ENCODE assay signal across 12 mouse cellular contexts in genomic region chr6:28396051-28396852, GRCm38 (mm10). TPM values are rescaled to one million over a fixed set of nuclear protein-coding genes. Genes with fewer than 3 reads are reported as not detected.
DNase-seq lines count a peak whose midpoint lies in the region; ATAC-seq and TF ChIP-seq lines count a peak whose summit lies in the region.
"Had no signal": no experiment of that assay in that cellular context is flagged by ENCODE, and none has a peak within 500 bp of the region (broad histone marks: within the 10 kb centered on the region; RNA-seq: fewer than 3 reads in every experiment).

No protein-coding gene starts in this region.

- dilution Hi-C loops in CH12.LX (cut with MboI; ENCODE audit: extremely low pct_ligation_motif_present, extremely low pct_unique_long_range_greater_than_20kb, low sequenced_read_pairs): no loop called here

- 16% methylated on average over 15 of the region's 15 CpGs for WGBS in forebrain, postnatal 0 days
- 11% methylated on average over 15 of the region's 15 CpGs for WGBS in midbrain, embryonic 11.5 days

- intact Hi-C loops in gastrocnemius, adult 2 months (cut with DNase I): no loop called here
- intact Hi-C loops in gastrocnemius, postnatal 14 days (cut with DNase I; ENCODE audit: low total_unique reads): no loop called here

- no peaks in the 10 kb centered on the region for H3K27me3 ChIP-seq in CH12.LX (replicated peaks)
- H3K27me3 ChIP-seq in forebrain, postnatal 0 days (ENCODE audit: insufficient read depth, low read length): no peaks in the 10 kb centered on the region
- 0 out of 2 replicates have a peak, but pooled peaks cover 2% of the 10 kb centered on the region for H3K27me3 ChIP-seq in midbrain, embryonic 11.5 days (ENCODE audit: control insufficient read depth, insufficient read depth, low read length)

- in situ Hi-C loops in CH12.LX (cut with MboI; ENCODE audit: low pct_ligation_motif_present, low pct_unique_long_range_greater_than_20kb, low sequenced_read_pairs): loop anchor here (10.0 to 25.0 kb wide), 2 partner anchors 251 to 734 kb away; no protein-coding TSS in a partner anchor

- TF ChIP-seq EP300 in CH12.LX (IDR thresholded peaks at IDR 0.05; ENCODE audit: low read length): no peak

- no peak for TF ChIP-seq POLR2A in CH12.LX (IDR thresholded peaks at IDR 0.05; ENCODE audit: low read depth, low read length)

- no peak overlapping the region for H3K4me2 ChIP-seq in CH12.LX (ENCODE audit: insufficient read depth, low read depth, poor library complexity, severe bottlenecking)
- peak overlapping the region; percentile 89 for H3K4me2 ChIP-seq in forebrain, postnatal 0 days (ENCODE audit: low read depth)
- H3K4me2 ChIP-seq in midbrain, embryonic 11.5 days: peak overlapping the region; percentile 69

- no peak overlapping the region for H3K9ac ChIP-seq in CH12.LX (ENCODE audit: insufficient read depth, low read depth)
- H3K9ac ChIP-seq in forebrain, postnatal 0 days: 0 out of 2 replicates have a peak overlapping the region, but pooled peaks have one; percentile 56
- H3K9ac ChIP-seq in midbrain, embryonic 11.5 days (ENCODE audit: low read length): peak overlapping the region; percentile 80

- TF ChIP-seq RAD21 in CH12.LX (IDR thresholded peaks at IDR 0.05; ENCODE audit: low read depth, low read length): no peak

- no peaks in the 10 kb centered on the region for H3K79me2 ChIP-seq in CH12.LX (replicated peaks; ENCODE audit: control insufficient read depth, extremely low read depth, insufficient read depth, poor library complexity, severe bottlenecking)

- ATAC-seq in forebrain, postnatal 0 days: no peak
- ATAC-seq in midbrain, embryonic 11.5 days (ENCODE audit: low FRiP score): peak; percentile 47
- no peak for ATAC-seq in activated CD4-positive, CD25-positive, alpha-beta regulatory T cell, adult 4 months
- no peak for ATAC-seq in granulocyte monocyte progenitor cell, adult 5-6 weeks (replicated peaks; ENCODE audit: poor library complexity, severe bottlenecking)

- H3K9me3 ChIP-seq in CH12.LX (replicated peaks; ENCODE audit: low read length): peaks cover 5% of the 10 kb centered on the region
- H3K9me3 ChIP-seq in forebrain, postnatal 0 days (ENCODE audit: low read length): no peaks in the 10 kb centered on the region
- peaks cover 4% of the 10 kb centered on the region for H3K9me3 ChIP-seq in midbrain, embryonic 11.5 days (ENCODE audit: control insufficient read depth, low read length)

- DNase-seq in gastrocnemius, adult 2 months: no peak
- no peak for DNase-seq in gastrocnemius, postnatal 14 days
- DNase-seq in CH12.LX (ENCODE audit: extremely low read depth): peak; percentile 33
- peak; percentile 6 for DNase-seq in forebrain, postnatal 0 days
- peak; percentile 94 for DNase-seq in midbrain, embryonic 11.5 days (ENCODE audit: low spot score, missing footprints)
- DNase-seq in cerebellum, postnatal 4 days (ENCODE audit: low spot score in 2 of 2): no peak

- TF ChIP-seq CTCF in gastrocnemius, adult 2 months (IDR thresholded peaks at IDR 0.05): no peak
- no peak for TF ChIP-seq CTCF in CH12.LX (conservative IDR thresholded peaks at IDR 0.05 in 1 of 2, IDR thresholded peaks at IDR 0.05 in 1 of 2; ENCODE audit: low read depth in 2 of 2, low read length in 2 of 2)
- TF ChIP-seq CTCF in forebrain, postnatal 0 days (IDR thresholded peaks at IDR 0.05; ENCODE audit: low read depth): no peak

- H3K4me3 ChIP-seq in gastrocnemius, adult 2 months: peak overlapping the region; percentile 69
- no peak overlapping the region for H3K4me3 ChIP-seq in CH12.LX (replicated peaks in 1 of 3; ENCODE audit: low read depth in 2 of 3, low read length in 2 of 3, poor library complexity in 1 of 3)
- H3K4me3 ChIP-seq in forebrain, postnatal 0 days (ENCODE audit: low read depth, low read length): peak overlapping the region; percentile 45
- H3K4me3 ChIP-seq in midbrain, embryonic 11.5 days (ENCODE audit: low read depth, low read length): peak overlapping the region; percentile 50

- no peaks in the 10 kb centered on the region for H3K36me3 ChIP-seq in CH12.LX (replicated peaks in 1 of 2; ENCODE audit: control insufficient read depth in 1 of 2, insufficient read depth in 1 of 2, low read length in 1 of 2)
- H3K36me3 ChIP-seq in forebrain, postnatal 0 days (ENCODE audit: insufficient read depth): no peaks in the 10 kb centered on the region
- no peaks in the 10 kb centered on the region for H3K36me3 ChIP-seq in midbrain, embryonic 11.5 days (ENCODE audit: control insufficient read depth, insufficient read depth, low read length)

- H3K27ac ChIP-seq in gastrocnemius, adult 2 months: no peak overlapping the region
- H3K27ac ChIP-seq in CH12.LX (ENCODE audit: insufficient read depth, low read depth): no peak overlapping the region
- H3K27ac ChIP-seq in forebrain, postnatal 0 days (ENCODE audit: low read depth, low read length): no peak overlapping the region
- peak overlapping the region; percentile 87 for H3K27ac ChIP-seq in midbrain, embryonic 11.5 days (ENCODE audit: low read depth, low read length)

- peaks cover under 1 to 14% of the 10 kb centered on the region in 2 experiments; a peak in 1 of 4 replicates for H3K4me1 ChIP-seq in CH12.LX (ENCODE audit: control insufficient read depth in 1 of 2, insufficient read depth in 2 of 2)
- peaks cover 10% of the 10 kb centered on the region; the same call in 1 of the 2 replicates for H3K4me1 ChIP-seq in forebrain, postnatal 0 days (ENCODE audit: insufficient read depth)
- H3K4me1 ChIP-seq in midbrain, embryonic 11.5 days (ENCODE audit: control insufficient read depth, insufficient read depth, low read length): peaks cover 2% of the 10 kb centered on the region; the same call in 1 of the 2 replicates

RNA-seq across cellular contexts. Expression of gene Zfp800, which starts 1.6 kb away (rescaled TPM):
- total RNA-seq in gastrocnemius, adult 2 months (2021): 1 to 10 TPM; 6.0 to 7.4 TPM
- 1 to 10 TPM; 5.6 to 6.0 TPM for total RNA-seq in gastrocnemius, postnatal 14 days (2021)
- total RNA-seq in CH12.LX (2012; rRNA removed): 19.5 and 23.8 TPM in 2 replicates
- 49.5 and 50.0 TPM in 2 replicates for total RNA-seq in CH12.LX (2014; rRNA removed)
- 15.0 and 19.1 TPM in 2 replicates for polyA plus RNA-seq in CH12.LX (2012; ENCODE audit: insufficient read length, low read depth)
- total RNA-seq in forebrain, postnatal 0 days (2014; rRNA removed): 22.1 and 24.9 TPM in 2 replicates
- polyA plus RNA-seq in forebrain, postnatal 0 days (2015; fragmentation: Nextera tagmentation; extraction: Ambion mirVana): 14.1 and 16.5 TPM in 2 replicates
- 33.0 and 33.5 TPM in 2 replicates for polyA plus RNA-seq in midbrain, embryonic 11.5 days (2014; fragmentation: Nextera tagmentation; extraction: Ambion mirVana)
- polyA plus RNA-seq in activated CD4-positive, CD25-positive, alpha-beta regulatory T cell, adult 4 months (2017; shearing (Covaris generic)): 10 to 100 TPM; 25.2 to 29.9 TPM
- total RNA-seq in granulocyte monocyte progenitor cell, adult 5-6 weeks (2014; fragmentation: Nextera tagmentation): 35.8 and 48.4 TPM in 2 replicates
- 54.5 and 58.2 TPM in 2 replicates for total RNA-seq in granulocyte monocyte progenitor cell, adult 5-6 weeks (2017)

RNA-seq across cellular contexts. Expression of gene Arf5, which starts 27.1 kb away (rescaled TPM):
- 10 to 100 TPM; 75.7 to 82.4 TPM for total RNA-seq in gastrocnemius, adult 2 months (2021)
- 10 to 100 TPM; 97.7 to 99.2 TPM for total RNA-seq in gastrocnemius, postnatal 14 days (2021)
- total RNA-seq in CH12.LX (2012; rRNA removed) (59.6 and 67.3 TPM in 2 replicates), CH12.LX (2014; rRNA removed) (77.5 and 99.7 TPM in 2 replicates)
- 101 and 104 TPM in 2 replicates for polyA plus RNA-seq in CH12.LX (2012; ENCODE audit: insufficient read length, low read depth)
- total RNA-seq in forebrain, postnatal 0 days (2014; rRNA removed): 292 and 346 TPM in 2 replicates
- polyA plus RNA-seq in forebrain, postnatal 0 days (2015; fragmentation: Nextera tagmentation; extraction: Ambion mirVana): 536 and 587 TPM in 2 replicates
- polyA plus RNA-seq in midbrain, embryonic 11.5 days (2014; fragmentation: Nextera tagmentation; extraction: Ambion mirVana): 307 and 332 TPM in 2 replicates
- 10 to 100 TPM; 57.7 to 57.8 TPM for polyA plus RNA-seq in activated CD4-positive, CD25-positive, alpha-beta regulatory T cell, adult 4 months (2017; shearing (Covaris generic))
- total RNA-seq in granulocyte monocyte progenitor cell, adult 5-6 weeks (2014; fragmentation: Nextera tagmentation): 34.4 and 53.3 TPM in 2 replicates
- total RNA-seq in granulocyte monocyte progenitor cell, adult 5-6 weeks (2017): 42.1 and 59.1 TPM in 2 replicates

RNA-seq across cellular contexts. Expression of gene Fscn3, which starts 31.3 kb away (rescaled TPM):
- total RNA-seq in gastrocnemius, adult 2 months (2021): not detected
- not detected for total RNA-seq in gastrocnemius, postnatal 14 days (2021)
- not detected in 2 replicates for total RNA-seq in CH12.LX (2012; rRNA removed)
- total RNA-seq in CH12.LX (2014; rRNA removed): not detected in 2 replicates
- not detected in 2 replicates for polyA plus RNA-seq in CH12.LX (2012; ENCODE audit: insufficient read length, low read depth)
- total RNA-seq in forebrain, postnatal 0 days (2014; rRNA removed): 0.19 TPM in 1 of 2 replicates, not detected in the other
- polyA plus RNA-seq in forebrain, postnatal 0 days (2015; fragmentation: Nextera tagmentation; extraction: Ambion mirVana): not detected in 2 replicates
- not detected in 2 replicates for polyA plus RNA-seq in midbrain, embryonic 11.5 days (2014; fragmentation: Nextera tagmentation; extraction: Ambion mirVana)
- not detected for polyA plus RNA-seq in activated CD4-positive, CD25-positive, alpha-beta regulatory T cell, adult 4 months (2017; shearing (Covaris generic))
- total RNA-seq in granulocyte monocyte progenitor cell, adult 5-6 weeks (2014; fragmentation: Nextera tagmentation): not detected in 2 replicates
- not detected in 2 replicates for total RNA-seq in granulocyte monocyte progenitor cell, adult 5-6 weeks (2017)
- total RNA-seq: gastrocnemius, adult 18-20 months; layer of hippocampus, postnatal 25 days; megakaryocyte progenitor cell, adult 5-6 weeks had no signal

RNA-seq across cellular contexts. Expression of gene Gcc1, which starts 31.9 kb away (rescaled TPM):
- 1 to 10 TPM; 5.8 to 7.9 TPM for total RNA-seq in gastrocnemius, adult 2 months (2021)
- total RNA-seq in gastrocnemius, postnatal 14 days (2021): 1 to 10 TPM; 5.4 to 5.7 TPM
- total RNA-seq in CH12.LX (2012; rRNA removed) (7.4 and 7.8 TPM in 2 replicates), CH12.LX (2014; rRNA removed) (3.0 and 4.4 TPM in 2 replicates)
- polyA plus RNA-seq in CH12.LX (2012; ENCODE audit: insufficient read length, low read depth): 7.2 and 10.8 TPM in 2 replicates
- total RNA-seq in forebrain, postnatal 0 days (2014; rRNA removed): 17.1 and 17.2 TPM in 2 replicates
- 7.1 and 9.6 TPM in 2 replicates for polyA plus RNA-seq in forebrain, postnatal 0 days (2015; fragmentation: Nextera tagmentation; extraction: Ambion mirVana)
- polyA plus RNA-seq in midbrain, embryonic 11.5 days (2014; fragmentation: Nextera tagmentation; extraction: Ambion mirVana): 8.2 and 8.9 TPM in 2 replicates
- 1 to 10 TPM; 5.9 to 8.0 TPM for polyA plus RNA-seq in activated CD4-positive, CD25-positive, alpha-beta regulatory T cell, adult 4 months (2017; shearing (Covaris generic))
- total RNA-seq in granulocyte monocyte progenitor cell, adult 5-6 weeks (2014; fragmentation: Nextera tagmentation): 7.0 TPM in 2 replicates
- total RNA-seq in granulocyte monocyte progenitor cell, adult 5-6 weeks (2017): 10.9 and 11.2 TPM in 2 replicates

RNA-seq across cellular contexts. Expression of gene Pax4, which starts 52.9 kb away (rescaled TPM):
- total RNA-seq in gastrocnemius, adult 2 months (2021): not detected
- not detected for total RNA-seq in gastrocnemius, postnatal 14 days (2021)
- total RNA-seq in CH12.LX (2012; rRNA removed) (not detected in 2 replicates), CH12.LX (2014; rRNA removed) (not detected in 2 replicates)
- polyA plus RNA-seq in CH12.LX (2012; ENCODE audit: insufficient read length, low read depth): not detected in 2 replicates
- total RNA-seq in forebrain, postnatal 0 days (2014; rRNA removed): 0.29 TPM in 1 of 2 replicates, not detected in the other
- polyA plus RNA-seq in forebrain, postnatal 0 days (2015; fragmentation: Nextera tagmentation; extraction: Ambion mirVana): 0.11 and 0.16 TPM in 2 replicates
- polyA plus RNA-seq in midbrain, embryonic 11.5 days (2014; fragmentation: Nextera tagmentation; extraction: Ambion mirVana): not detected in 2 replicates
- polyA plus RNA-seq in activated CD4-positive, CD25-positive, alpha-beta regulatory T cell, adult 4 months (2017; shearing (Covaris generic)): not detected
- total RNA-seq in granulocyte monocyte progenitor cell, adult 5-6 weeks (2014; fragmentation: Nextera tagmentation): not detected in 2 replicates
- not detected in 2 replicates for total RNA-seq in granulocyte monocyte progenitor cell, adult 5-6 weeks (2017)
- total RNA-seq: gastrocnemius, adult 18-20 months; layer of hippocampus, postnatal 25 days; megakaryocyte progenitor cell, adult 5-6 weeks had no signal
- polyA plus RNA-seq: cerebellum, adult 2 months had no signal

Comparison
In these comparisons a context has a peak if more than half of its experiments do, and no peak if none do; other contexts are left out.
1. DNase-seq: peak in CH12.LX (single experiment), forebrain, postnatal 0 days (single experiment) and midbrain, embryonic 11.5 days (single experiment); none in gastrocnemius, adult 2 months (single experiment), gastrocnemius, postnatal 14 days (single experiment) and cerebellum, postnatal 4 days (0 of 2).
2. H3K4me3 ChIP-seq: peak in gastrocnemius, adult 2 months (single experiment), forebrain, postnatal 0 days (single experiment) and midbrain, embryonic 11.5 days (single experiment); none in CH12.LX (0 of 3).